Mouse (Mus musculus): ENCODE measurements around the gene Olfr1298. TPM values are rescaled to one million over a fixed set of nuclear protein-coding genes. Genes with fewer than 3 reads are reported as not detected.

Gene Olfr1298
- not detected in 2 replicates for polyA plus RNA-seq (2015; fragmentation: Nextera tagmentation; extraction: Ambion mirVana)

- Histone ChIP-seq H3K27ac (no peak within 1 kb of the TSS), H3K9me3 (no peaks in the 10 kb centered on the region), H3K27me3 (no peaks in the 10 kb centered on the region), H3K9ac (no peak within 1 kb of the TSS), H3K4me2 (no peak within 1 kb of the TSS), H3K4me3 (no peak within 1 kb of the TSS), H3K4me1 (no peaks in the 10 kb centered on the region), H3K36me3 (no peaks in the 10 kb centered on the region)
- no peak for ATAC-seq (ENCODE audit: insufficient number of reproducible peaks, low FRiP score, low TSS enrichment, low read depth)
- 83% methylated on average over 1 of the region's 1 CpGs for WGBS
These were observed at the start of gene Olfr1298 for GRCm38 (mm10) chr2:111649101-111649500. Olfr1298 (minus strand) TSS chr2:111649201.

- ATAC-seq (ENCODE audit: insufficient number of reproducible peaks, low FRiP score, low TSS enrichment, low read depth), result no peak
- WGBS, result 68% methylated on average over 4 of the region's 4 CpGs
- Histone ChIP-seq H3K4me1 (no peaks in the 10 kb centered on the region), H3K27ac (no peak within 1 kb of the TSS), H3K9ac (no peak within 1 kb of the TSS), H3K27me3 (no peaks in the 10 kb centered on the region), H3K36me3 (no peaks in the 10 kb centered on the region), H3K9me3 (no peaks in the 10 kb centered on the region), H3K4me3 (no peak within 1 kb of the TSS), H3K4me2 (no peak within 1 kb of the TSS)
These were observed 12.1 kb upstream of the Olfr1298 start, which contains the start of gene Olfr1299 for GRCm38 (mm10) chr2:111661119-111661518. Olfr1299 (plus strand) TSS chr2:111661419.

- H3K4me3 ChIP-seq, result no peak within 1 kb of the TSS
- H3K36me3 ChIP-seq, result no peaks in the 10 kb centered on the region
- no peaks in the 10 kb centered on the region for H3K4me1 ChIP-seq
- WGBS, result 52% methylated on average over 1 of the region's 1 CpGs
- ATAC-seq (ENCODE audit: insufficient number of reproducible peaks, low FRiP score, low TSS enrichment, low read depth), result no peak
- no peaks in the 10 kb centered on the region for H3K27me3 ChIP-seq
- no peak within 1 kb of the TSS for H3K9ac ChIP-seq
- H3K4me2 ChIP-seq, result no peak within 1 kb of the TSS
- H3K27ac ChIP-seq, result no peak within 1 kb of the TSS
- H3K9me3 ChIP-seq, result no peaks in the 10 kb centered on the region
These were observed 22.6 kb downstream of the Olfr1298 start, which contains the start of gene Olfr1297 for GRCm38 (mm10) chr2:111626397-111626796. Olfr1297 (minus strand) TSS chr2:111626497.

Other genes with a start within 250 kb of the Olfr1298 start
- gene Olfr1286, start 226.1 kb downstream of the Olfr1298 start, polyA plus RNA-seq (2015; fragmentation: Nextera tagmentation; extraction: Ambion mirVana), result not detected in 2 replicates
- gene Olfr1287, start 200.1 kb downstream of the Olfr1298 start, polyA plus RNA-seq (2015; fragmentation: Nextera tagmentation; extraction: Ambion mirVana), result not detected in 2 replicates
- not detected in 2 replicates for gene Olfr1288, start 175.1 kb downstream of the Olfr1298 start, polyA plus RNA-seq (2015; fragmentation: Nextera tagmentation; extraction: Ambion mirVana)
- gene Olfr1289, start 168.4 kb downstream of the Olfr1298 start, polyA plus RNA-seq (2015; fragmentation: Nextera tagmentation; extraction: Ambion mirVana), result not detected in 2 replicates
- not detected in 2 replicates for gene Olfr1290, start 155.4 kb downstream of the Olfr1298 start, polyA plus RNA-seq (2015; fragmentation: Nextera tagmentation; extraction: Ambion mirVana)
- gene Olfr1291-ps1, start 152.0 kb downstream of the Olfr1298 start, polyA plus RNA-seq (2015; fragmentation: Nextera tagmentation; extraction: Ambion mirVana), result not detected in 2 replicates
- gene Olfr1293-ps, start 124.0 kb downstream of the Olfr1298 start, polyA plus RNA-seq (2015; fragmentation: Nextera tagmentation; extraction: Ambion mirVana), result not detected in 2 replicates
- gene Olfr1294, start 108.9 kb downstream of the Olfr1298 start, polyA plus RNA-seq (2015; fragmentation: Nextera tagmentation; extraction: Ambion mirVana), result not detected in 2 replicates
- not detected in 2 replicates for gene Olfr1295, start 79.5 kb downstream of the Olfr1298 start, polyA plus RNA-seq (2015; fragmentation: Nextera tagmentation; extraction: Ambion mirVana)
- gene Olfr1297, start 22.7 kb downstream of the Olfr1298 start, polyA plus RNA-seq (2015; fragmentation: Nextera tagmentation; extraction: Ambion mirVana), result not detected in 2 replicates
- not detected in 2 replicates for gene Olfr1299, start 12.2 kb upstream of the Olfr1298 start, polyA plus RNA-seq (2015; fragmentation: Nextera tagmentation; extraction: Ambion mirVana)
- not detected in 2 replicates for gene Olfr1301, start 101.8 kb upstream of the Olfr1298 start, polyA plus RNA-seq (2015; fragmentation: Nextera tagmentation; extraction: Ambion mirVana)
- gene Olfr1302, start 128.2 kb upstream of the Olfr1298 start, polyA plus RNA-seq (2015; fragmentation: Nextera tagmentation; extraction: Ambion mirVana), result not detected in 2 replicates
- gene Olfr1303, start 171.1 kb upstream of the Olfr1298 start, polyA plus RNA-seq (2015; fragmentation: Nextera tagmentation; extraction: Ambion mirVana), result not detected in 2 replicates
- not detected in 2 replicates for gene Olfr1305, start 227.9 kb upstream of the Olfr1298 start, polyA plus RNA-seq (2015; fragmentation: Nextera tagmentation; extraction: Ambion mirVana)

All from limb, embryonic 15.5 days (tissue).